ENCODE assay signal across 39 mouse cellular contexts in genomic region chr6:29365277-29365676, GRCm38 (mm10). TPM values are rescaled to one million over a fixed set of nuclear protein-coding genes. Genes with fewer than 3 reads are reported as not detected.
"Had no signal": no experiment of that assay in that cellular context is flagged by ENCODE, and none has a peak within 500 bp of the region (broad histone marks: within the 10 kb centered on the region; RNA-seq: fewer than 3 reads in every experiment).

No protein-coding gene starts in this region.

- H3K27ac ChIP-seq: gastrocnemius, adult 2 months; heart, embryonic 10.5 days; hindbrain, embryonic 13.5 days; hindbrain, embryonic 15.5 days; hindbrain, postnatal 0 days; kidney, embryonic 15.5 days; kidney, postnatal 0 days; limb, embryonic 13.5 days; limb, embryonic 15.5 days; liver, embryonic 13.5 days; liver, embryonic 15.5 days had no signal

- H3K9me3 ChIP-seq: heart, embryonic 10.5 days; heart, embryonic 12.5 days; hindbrain, embryonic 13.5 days; hindbrain, embryonic 15.5 days; kidney, embryonic 15.5 days; limb, embryonic 13.5 days; limb, embryonic 15.5 days; liver, embryonic 13.5 days; liver, embryonic 15.5 days had no signal

- DNase-seq: gastrocnemius, adult 2 months; gastrocnemius, postnatal 10 days; gastrocnemius, postnatal 25 days; heart, adult 18-20 months; heart, postnatal 10 days; heart, postnatal 36 days; kidney, adult 11 months; kidney, adult 2 months; kidney, adult 9 months; kidney, postnatal 14 days; kidney, postnatal 36 days; layer of hippocampus, adult 9-11 months; layer of hippocampus, postnatal 36 days; left cerebral cortex, postnatal 4 days; liver, embryonic 13.5 days had no signal

- H3K4me3 ChIP-seq: gastrocnemius, adult 2 months; heart, embryonic 10.5 days; heart, embryonic 12.5 days; hindbrain, embryonic 13.5 days; hindbrain, embryonic 15.5 days; kidney, embryonic 15.5 days; limb, embryonic 13.5 days; limb, embryonic 15.5 days; liver, embryonic 13.5 days; liver, embryonic 15.5 days had no signal

- H3K9ac ChIP-seq: heart, embryonic 12.5 days; hindbrain, embryonic 13.5 days; hindbrain, embryonic 15.5 days; kidney, embryonic 15.5 days; limb, embryonic 13.5 days; limb, embryonic 15.5 days; liver, embryonic 13.5 days; liver, embryonic 15.5 days had no signal

- H3K4me1 ChIP-seq: heart, embryonic 10.5 days; kidney, embryonic 15.5 days; liver, embryonic 13.5 days; liver, embryonic 15.5 days had no signal

- ATAC-seq: hindbrain, postnatal 0 days; intestine, embryonic 16.5 days had no signal

- H3K4me2 ChIP-seq: heart, embryonic 12.5 days; hindbrain, embryonic 13.5 days; hindbrain, embryonic 15.5 days; kidney, embryonic 15.5 days; limb, embryonic 13.5 days; limb, embryonic 15.5 days; liver, embryonic 13.5 days; liver, embryonic 15.5 days had no signal

- H3K27me3 ChIP-seq: heart, embryonic 12.5 days; hindbrain, embryonic 13.5 days; hindbrain, embryonic 15.5 days; kidney, embryonic 15.5 days; limb, embryonic 13.5 days; limb, embryonic 15.5 days; liver, embryonic 13.5 days; liver, embryonic 15.5 days had no signal

RNA-seq across cellular contexts. Expression of gene Opn1sw, which starts 23.0 kb away (rescaled TPM):
- total RNA-seq: heart, adult 18-20 months; heart, postnatal 10 days; hematopoietic stem cell, adult 5-6 weeks; layer of hippocampus, adult 18-20 months; layer of hippocampus, postnatal 36 days had no signal
- polyA plus RNA-seq: kidney, adult 2 months; liver, embryonic 13.5 days had no signal

RNA-seq across cellular contexts. Expression of gene Fam71f1, which starts 46.3 kb away (rescaled TPM):
- total RNA-seq: gastrocnemius, adult 2 months; gastrocnemius, postnatal 10 days; gastrocnemius, postnatal 25 days; heart, adult 18-20 months; heart, adult 8-10 months; heart, postnatal 10 days; heart, postnatal 36 days; hematopoietic stem cell, adult 5-6 weeks; hindbrain, postnatal 0 days; layer of hippocampus, adult 18-20 months; layer of hippocampus, adult 8-10 months; layer of hippocampus, postnatal 14 days; layer of hippocampus, postnatal 36 days; left cerebral cortex, adult 18-20 months; left cerebral cortex, adult 8-10 months; left cerebral cortex, postnatal 10 days; left cerebral cortex, postnatal 25 days; left cerebral cortex, postnatal 4 days; liver, adult 2 months had no signal
- polyA plus RNA-seq: heart, embryonic 10.5 days; heart, embryonic 16.5 days; hindbrain, embryonic 11.5 days; hindbrain, embryonic 13.5 days; hindbrain, embryonic 15.5 days; hindbrain, postnatal 0 days; intestine, embryonic 16.5 days; kidney, postnatal 0 days; large intestine, adult 2 months; limb, embryonic 15.5 days; liver, adult 2 months; liver, embryonic 13.5 days; liver, embryonic 15.5 days had no signal
